Mouse (Mus musculus): ENCODE measurements around the gene Pcbp4.

Gene Pcbp4

DNA sequence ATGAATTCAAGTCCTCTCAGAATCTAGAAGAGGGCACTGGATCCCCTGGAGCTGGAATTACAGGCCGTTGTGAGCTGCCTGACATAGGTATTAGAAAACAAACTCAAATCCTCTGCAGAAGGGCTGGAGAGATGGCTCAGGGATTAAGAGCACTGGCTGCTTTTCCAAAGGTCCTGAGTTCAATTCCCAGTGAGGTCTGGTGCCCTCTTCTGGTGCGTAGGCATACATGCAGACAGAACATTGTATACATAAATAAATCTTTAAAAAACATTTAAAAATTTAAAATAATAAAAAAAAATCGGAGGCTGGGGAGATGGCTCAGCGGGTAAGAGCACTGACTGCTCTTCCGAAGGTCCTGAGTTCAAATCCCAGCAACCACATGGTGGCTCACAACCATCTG is 10.4 kb upstream of the Pcbp4 start:
- in situ Hi-C loops (cut with MboI, MseI), result loop anchor here (25.0 kb wide), 1 partner anchor 955 kb away; no protein-coding TSS in a partner anchor

DNA sequence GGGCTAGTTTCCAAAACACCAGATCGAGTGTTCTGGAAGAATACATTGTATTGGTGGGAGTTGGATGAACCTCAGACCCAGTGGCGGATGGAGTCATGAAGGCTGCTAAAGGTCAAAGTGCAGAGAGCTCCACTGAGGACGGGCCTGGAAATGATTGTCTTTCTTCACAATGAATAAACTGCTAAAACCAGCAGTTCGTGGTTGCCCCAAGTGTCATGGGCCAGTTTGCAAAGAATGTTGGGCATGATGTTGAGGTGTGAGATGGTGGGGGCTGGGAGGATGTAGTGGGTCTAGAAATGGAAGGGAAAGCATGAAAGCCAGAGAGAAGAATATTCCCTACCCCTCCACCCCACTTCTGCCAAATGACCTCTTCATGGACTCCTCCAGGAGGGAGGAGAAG is 8.3 kb upstream of the Pcbp4 start:
- in situ Hi-C loops (cut with MboI, MseI), result loop anchor here (25.0 kb wide), 1 partner anchor 958 kb away; no protein-coding TSS in a partner anchor

DNA sequence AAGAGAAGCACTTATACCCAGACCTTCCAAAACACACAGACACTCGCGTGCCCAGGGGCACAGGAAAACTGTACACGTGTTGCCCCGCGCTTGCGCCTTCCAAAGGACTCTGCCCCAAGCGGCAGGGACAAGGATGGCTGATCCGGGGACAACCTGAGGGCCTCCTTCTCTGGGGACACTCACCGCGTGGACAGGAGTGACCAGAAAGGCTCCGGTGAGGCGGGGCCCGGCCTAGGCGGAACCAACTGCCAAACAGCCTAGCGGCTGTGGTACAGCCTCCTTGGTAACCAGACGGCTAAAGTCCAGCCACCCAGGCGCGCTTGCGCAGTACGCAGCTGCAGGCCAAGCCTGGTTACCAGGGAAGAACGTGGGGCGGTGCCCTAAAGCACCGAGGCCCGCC is 5.7 kb upstream of the Pcbp4 start, which contains the start of the genes Abhd14b and Abhd14a:
TSS of gene Abhd14b (plus strand) at position 112 of the 400 bp plus-strand sequence.
TSS of gene Abhd14a (minus strand) at position 331 of the 400 bp plus-strand sequence.
- in situ Hi-C loops (cut with MboI, MseI), result loop anchor here (25.0 kb wide), 1 partner anchor 960 kb away; no protein-coding TSS in a partner anchor

DNA sequence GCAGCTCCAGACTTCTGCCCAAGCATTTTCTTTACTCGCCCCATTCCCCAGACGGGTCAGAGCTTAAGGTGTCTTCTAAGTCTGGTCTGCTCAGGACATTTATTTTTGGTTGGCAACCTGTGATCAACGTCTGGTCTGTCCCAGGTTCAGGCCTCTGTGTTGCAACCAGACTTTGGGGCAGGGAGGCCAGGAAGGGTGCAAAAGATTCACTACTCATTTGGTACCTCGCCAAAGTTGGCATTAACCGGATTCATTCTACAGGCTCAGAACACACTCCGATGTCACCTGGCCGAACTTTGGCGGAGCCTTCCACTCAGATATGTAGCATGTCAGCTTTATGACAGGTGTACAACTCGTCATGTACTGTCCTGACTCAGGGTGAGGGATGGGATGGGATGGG is 5.1 kb upstream of the Pcbp4 start:
- in situ Hi-C loops (cut with MboI, MseI), result loop anchor here (25.0 kb wide), 1 partner anchor 961 kb away; no protein-coding TSS in a partner anchor

DNA sequence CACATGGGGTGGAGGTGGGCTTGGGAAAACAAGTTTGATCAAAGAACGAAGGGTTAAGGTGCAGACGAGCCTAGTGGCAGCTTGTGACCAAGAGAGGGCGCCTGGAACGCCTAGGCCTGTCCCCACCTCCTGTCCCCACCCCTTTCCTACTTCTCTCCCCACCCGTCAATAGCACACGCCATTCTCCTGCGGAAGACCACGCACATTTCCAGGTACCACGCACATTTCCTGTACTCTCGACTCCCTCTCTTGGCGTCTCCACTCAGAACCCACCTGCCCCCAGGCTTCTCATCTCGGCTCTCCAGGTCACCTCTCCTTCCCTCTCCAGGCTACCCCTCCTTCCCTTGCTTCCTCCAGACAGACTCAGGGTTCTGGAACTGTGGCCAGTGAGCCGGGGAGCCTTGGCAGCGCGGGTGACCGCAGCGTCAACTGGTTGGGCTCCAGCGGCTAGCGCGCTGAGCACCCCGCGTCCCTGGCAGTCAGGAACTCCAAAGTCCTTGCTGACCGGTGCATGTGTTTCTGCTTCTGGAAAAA is 4.5 kb upstream of the Pcbp4 start:
- in situ Hi-C loops (cut with MboI, MseI), result loop anchor here (25.0 kb wide), 1 partner anchor 961 kb away; no protein-coding TSS in a partner anchor

DNA sequence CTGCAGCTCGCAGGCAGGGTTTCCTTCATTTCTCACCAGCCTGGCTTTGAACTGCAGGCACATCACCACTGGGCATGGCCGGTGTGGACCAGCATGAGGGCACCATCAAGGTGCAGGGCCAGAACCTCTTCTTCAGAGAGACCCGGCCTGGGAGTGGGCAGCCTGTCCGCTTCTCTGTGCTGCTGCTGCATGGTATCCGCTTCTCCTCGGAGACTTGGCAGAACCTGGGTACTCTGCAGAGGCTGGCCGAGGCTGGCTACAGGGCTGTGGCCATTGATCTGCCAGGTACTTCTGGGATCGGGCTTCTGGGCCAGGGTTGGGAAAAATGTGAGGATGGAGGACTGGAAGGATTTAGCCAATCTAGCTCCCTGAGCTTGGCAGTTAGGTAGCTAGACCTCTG is 3.1 kb upstream of the Pcbp4 start:
- in situ Hi-C loops (cut with MboI, MseI), result loop anchor here (25.0 kb wide), 1 partner anchor 963 kb away; no protein-coding TSS in a partner anchor

DNA sequence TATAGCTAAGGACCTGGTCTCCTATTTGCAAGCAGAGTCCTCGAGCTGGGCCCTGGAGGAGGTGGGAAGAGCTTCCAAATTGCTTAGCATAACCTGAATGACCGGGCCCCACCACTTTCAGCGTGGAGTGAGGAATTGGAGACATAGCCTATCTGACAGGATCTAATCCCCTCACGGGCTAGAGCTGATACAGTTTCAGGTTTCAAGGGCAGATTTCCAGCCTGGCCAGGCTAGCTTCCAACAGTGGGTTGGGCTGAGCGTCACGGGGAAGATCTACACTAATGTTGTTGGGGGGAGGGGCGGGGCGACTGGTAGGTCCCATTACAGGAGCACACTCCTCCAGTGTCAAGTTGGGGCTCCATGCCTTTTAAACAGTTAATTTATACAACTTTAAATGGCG is 2.4 kb upstream of the Pcbp4 start:
- in situ Hi-C loops (cut with MboI, MseI), result no loop called here

DNA sequence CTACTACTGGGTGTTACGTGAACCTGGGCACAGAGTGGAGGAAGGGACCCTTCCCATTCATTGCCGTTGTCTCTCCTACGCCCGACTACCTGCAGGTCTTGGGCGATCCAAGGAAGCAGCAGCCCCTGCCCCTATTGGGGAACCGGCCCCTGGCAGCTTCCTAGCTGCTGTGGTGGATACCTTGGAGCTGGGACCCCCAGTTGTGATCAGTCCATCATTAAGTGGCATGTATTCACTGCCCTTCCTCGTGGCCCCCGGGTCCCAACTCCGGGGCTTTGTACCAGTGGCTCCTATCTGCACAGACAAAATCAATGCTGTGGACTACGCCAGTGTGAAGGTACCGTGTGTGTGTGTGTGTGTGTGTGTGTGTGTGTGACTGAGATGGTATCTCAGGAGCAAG is 1.8 kb upstream of the Pcbp4 start:
- in situ Hi-C loops (cut with MboI, MseI), result no loop called here

DNA sequence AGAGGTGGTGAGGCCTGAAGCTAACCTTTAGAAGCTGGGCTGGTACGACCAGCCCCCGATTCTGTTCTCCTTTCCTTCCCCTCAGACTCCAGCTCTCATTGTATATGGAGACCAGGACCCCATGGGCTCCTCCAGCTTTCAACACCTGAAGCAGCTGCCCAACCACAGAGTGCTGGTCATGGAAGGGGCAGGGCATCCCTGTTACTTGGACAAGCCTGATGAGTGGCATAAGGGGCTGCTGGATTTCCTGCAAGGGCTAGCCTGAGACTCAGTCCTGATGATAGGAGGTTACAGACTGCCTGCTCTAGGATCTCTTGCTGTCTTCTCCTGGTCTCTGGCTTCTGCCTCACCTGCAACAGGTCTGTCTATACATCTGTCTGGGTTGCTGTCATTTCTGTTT is 1.2 kb upstream of the Pcbp4 start:
- in situ Hi-C loops (cut with MboI, MseI), result no loop called here

DNA sequence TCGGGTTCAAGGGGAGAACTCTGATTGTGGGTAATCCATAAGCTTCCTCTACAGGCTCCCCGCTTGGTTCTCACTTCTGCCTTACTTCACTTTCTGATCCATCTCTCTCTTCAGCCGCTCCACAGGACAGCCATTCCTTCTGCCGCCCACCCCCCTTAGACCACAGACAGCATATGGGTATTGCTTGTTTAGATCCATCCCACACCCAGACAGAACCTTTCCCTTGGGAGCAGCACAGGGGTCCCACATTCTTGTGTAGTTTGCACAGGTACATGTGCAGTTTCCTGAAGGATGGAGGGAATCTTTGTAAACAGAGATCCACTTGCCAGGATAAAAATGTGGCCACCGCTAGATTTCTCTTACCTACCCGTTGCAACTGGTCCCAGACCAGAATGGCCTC is 740 bp upstream of the Pcbp4 start:
- in situ Hi-C loops (cut with MboI, MseI), result no loop called here

DNA sequence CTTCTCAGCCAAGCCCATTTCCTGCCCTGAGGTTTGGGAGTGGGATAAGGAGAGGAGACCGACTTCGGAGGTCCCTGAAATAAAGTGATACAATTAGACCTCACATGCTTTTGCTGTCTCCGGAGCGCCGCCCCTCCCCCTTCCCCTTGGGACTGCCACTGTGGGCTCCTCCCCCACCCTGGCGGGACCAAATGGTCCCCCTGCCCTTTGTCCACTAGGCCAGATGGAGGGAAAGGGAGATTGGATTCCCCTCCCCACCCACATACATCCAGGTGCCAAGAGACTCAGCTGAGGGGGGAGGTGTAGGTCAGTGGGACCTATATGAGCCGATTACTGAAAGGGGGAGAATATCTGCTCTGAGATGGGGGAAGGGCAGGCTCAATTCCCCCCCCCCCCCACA is 270 bp upstream of the Pcbp4 start:
- in situ Hi-C loops (cut with MboI, MseI), result no loop called here

DNA sequence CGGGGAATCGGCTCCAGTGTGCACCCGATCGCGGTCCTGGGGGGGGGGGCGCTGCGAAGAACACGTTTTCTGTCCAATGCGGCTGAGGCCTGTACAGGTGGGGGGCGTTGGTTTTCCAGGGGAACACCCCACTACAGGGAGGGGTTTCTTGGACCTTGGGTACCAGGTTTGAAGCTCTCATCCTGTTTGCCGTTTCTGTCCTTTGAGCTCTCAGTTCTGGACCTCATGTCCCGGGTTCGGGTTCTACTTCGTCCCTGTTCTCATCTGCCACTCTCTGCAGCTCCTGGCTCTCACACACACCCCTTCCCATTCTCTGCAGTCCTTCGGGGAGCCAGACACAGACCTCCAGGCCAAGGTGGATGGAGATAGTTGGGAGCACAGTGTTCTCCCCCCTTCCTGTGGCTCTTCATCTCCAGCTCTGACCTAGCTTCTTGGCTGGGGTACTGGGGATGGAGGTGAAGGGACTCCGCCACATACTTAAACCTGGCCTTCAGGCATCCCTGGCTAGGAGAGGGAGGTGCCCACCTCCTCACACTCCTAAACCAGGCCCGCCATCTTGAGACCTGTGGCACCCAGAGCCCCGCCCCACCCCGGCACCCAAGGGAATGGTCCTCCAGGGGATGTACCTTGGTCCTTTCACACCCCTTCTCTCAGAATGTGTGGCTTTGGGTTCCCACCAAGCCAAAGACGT is 1.1 kb downstream of the Pcbp4 start:
- in situ Hi-C loops (cut with MboI, MseI), result no loop called here

DNA sequence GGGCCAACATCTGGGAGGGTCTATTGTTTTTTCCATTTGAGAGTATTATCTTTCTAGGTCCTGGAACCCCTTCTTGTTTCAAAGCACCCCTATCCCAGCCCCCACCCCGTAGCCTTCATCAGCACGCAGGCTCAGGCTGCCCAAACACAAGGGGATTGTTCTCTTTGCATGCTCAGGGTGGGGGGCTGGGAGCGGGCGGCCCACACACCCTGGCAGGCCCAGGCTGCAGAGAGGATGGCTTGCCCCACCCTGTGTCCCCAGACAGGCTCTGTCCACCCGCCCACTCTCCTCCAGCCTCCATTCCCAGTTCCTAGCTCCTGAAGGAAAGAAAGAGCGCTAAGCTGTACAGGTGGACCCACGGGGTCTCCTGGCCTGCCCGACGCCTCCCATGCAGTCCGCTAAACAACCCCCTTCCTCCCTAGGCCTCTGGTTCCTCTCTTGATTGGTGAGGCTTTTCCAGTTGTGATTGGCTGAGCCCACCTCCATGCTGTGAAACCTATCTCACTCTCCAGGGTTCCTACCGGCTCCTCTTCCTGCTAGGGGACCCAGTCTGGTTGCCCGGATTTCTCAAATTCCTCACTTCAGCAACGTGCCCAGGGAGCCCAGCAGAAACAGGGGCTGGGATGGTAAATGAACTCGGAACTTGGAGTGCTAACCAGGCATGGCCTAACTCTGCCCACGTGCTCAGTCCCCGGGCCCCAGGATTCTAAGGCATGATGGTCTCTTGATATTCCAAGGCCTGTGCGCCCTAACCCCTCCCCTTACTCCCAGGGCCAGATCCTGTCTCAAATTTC is 2.0 kb downstream of the Pcbp4 start:
- in situ Hi-C loops (cut with MboI, MseI), result no loop called here

DNA sequence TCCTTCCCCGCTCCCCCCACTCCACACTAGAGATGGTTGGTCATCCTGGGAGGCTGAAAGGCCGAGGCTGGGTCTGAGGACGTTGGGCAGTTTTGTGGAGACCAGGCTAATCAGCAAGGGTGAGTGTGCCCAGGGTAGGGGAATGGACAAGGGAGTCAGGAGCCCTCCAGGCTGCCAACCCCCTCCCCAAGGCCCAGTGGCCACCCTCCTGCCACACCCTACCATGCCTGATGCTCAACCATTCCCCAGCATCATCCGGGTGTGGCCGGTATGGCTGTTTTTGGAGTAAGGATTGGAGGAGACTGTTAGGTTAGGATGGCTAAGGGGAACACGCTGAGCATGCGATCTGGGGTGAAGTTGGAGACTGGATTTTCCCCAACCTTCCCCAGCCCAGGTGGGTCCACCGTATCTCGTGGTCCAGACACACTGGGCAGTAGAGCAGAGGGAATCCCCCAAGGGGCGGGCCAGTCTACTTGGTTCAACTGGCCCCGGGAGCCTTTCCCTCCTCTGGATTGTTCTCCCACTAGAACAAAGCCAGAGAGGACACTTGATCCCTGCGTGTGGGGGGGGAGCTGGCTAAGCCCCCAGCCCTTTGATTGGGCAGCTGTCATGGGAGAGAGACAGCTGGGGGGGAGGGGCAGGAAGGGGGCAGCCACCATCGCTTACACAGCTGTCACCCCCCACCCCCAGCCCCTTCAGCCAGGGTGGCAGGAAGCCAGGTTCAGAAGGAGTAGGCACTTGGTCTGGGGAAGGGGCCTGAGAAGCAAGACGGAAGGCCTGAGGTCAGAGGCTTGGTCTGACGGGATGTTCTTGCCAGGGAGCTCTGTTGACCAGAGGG is 3.5 kb downstream of the Pcbp4 start:
- in situ Hi-C loops (cut with MboI, MseI), result no loop called here

DNA sequence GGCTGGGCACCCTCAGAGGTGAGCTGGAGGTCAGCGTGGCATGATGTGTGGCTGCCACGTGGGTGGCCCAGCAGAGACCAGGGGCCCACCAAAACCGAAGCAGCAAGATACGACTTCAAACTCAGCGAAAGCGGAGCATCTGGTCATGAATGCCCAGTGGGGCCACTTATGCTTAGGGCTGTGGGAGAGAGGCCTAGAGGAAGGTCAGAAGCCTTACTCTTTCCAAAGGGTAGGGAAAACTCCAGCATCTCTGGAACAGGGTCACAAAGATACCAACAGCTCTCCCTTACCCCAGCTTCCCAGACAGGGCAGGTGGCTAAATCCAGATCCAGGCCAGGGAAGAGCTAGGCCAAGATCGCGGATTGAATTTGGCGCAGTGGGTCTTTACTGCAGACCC is 4.1 kb downstream of the Pcbp4 start:
- in situ Hi-C loops (cut with MboI, MseI), result no loop called here

DNA sequence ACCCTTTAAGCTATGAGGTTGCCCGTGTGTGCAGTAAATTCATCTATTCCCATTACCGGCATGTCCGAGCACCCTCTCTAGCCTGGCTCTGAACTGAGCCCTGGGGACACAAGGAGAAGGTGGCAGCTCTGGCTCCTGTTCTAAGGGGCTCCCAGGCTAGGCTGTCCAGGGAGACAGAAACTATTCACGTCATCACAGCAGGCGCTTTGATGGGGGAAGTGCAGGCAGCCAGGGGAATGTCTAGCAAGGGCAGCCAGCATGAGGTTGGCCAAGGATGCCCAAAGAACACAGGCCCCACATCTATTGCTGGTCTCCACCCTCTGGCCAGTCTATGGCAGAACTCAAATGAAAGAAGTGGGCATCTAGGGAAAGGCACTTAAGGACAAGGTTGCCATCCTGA is 4.8 kb downstream of the Pcbp4 start:
- in situ Hi-C loops (cut with MboI, MseI), result no loop called here

DNA sequence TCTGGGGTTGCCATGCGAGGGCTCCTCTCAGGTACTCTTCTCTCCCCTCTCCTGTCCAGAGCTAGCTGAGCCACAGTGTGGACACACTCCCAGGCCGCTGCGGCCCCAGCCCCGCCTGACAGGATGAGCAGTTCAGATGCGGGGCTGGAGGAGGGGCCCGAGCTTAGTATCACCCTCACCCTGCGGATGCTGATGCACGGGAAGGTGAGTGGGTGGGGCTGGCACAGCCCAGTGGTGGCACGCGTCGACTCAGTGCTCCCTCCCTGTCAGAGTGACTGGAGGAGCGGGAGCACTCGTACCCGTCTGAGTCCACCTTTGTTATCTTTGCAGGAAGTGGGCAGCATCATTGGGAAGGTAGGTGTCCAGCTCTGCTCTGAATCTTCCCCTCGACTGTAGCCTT is 6.9 kb downstream of the Pcbp4 start:
- in situ Hi-C loops (cut with MboI, MseI), result no loop called here

DNA sequence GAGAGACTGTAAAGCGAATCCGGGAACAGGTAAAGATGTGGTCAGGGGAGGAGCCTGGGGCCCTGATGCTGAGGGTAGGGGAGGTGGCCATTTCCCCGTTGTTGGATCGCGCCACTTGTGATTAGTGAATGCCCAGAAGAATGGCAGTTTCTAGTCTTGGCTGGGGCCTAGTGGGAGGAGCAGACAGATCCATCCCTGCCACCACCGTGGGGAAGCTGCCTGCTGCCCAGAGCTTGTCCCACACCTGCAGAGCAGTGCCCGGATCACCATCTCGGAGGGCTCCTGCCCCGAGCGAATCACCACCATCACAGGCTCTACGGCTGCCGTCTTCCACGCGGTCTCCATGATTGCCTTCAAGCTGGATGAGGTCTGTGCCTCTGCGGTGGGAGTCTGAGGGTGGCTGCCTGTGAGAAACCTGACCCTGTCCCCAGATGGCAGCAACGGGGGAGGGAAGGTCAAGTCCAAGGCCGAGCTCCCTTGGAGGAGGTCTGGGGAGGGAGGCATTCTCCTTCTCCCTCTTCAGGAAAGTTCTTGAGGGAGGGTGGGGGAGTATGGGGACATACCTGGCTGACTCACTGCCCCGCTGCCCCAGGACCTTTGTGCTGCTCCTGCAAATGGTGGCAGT is 7.4 kb downstream of the Pcbp4 start:
- in situ Hi-C loops (cut with MboI, MseI), result no loop called here

DNA sequence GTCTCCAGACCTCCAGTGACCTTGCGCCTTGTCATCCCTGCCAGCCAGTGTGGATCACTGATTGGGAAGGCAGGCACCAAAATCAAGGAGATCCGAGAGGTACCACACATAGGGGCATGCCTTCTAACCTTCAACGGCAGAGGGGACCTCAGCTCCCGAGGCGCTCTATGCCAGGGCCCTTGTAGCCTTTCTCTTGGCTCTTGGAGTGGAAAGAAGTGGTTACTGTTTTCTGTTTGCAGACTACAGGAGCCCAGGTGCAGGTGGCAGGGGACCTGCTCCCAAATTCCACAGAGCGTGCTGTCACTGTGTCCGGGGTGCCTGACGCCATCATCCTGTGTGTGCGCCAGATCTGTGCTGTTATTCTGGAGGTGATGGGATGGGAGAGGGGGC is 7.9 kb downstream of the Pcbp4 start:
- in situ Hi-C loops (cut with MboI, MseI), result no loop called here

DNA sequence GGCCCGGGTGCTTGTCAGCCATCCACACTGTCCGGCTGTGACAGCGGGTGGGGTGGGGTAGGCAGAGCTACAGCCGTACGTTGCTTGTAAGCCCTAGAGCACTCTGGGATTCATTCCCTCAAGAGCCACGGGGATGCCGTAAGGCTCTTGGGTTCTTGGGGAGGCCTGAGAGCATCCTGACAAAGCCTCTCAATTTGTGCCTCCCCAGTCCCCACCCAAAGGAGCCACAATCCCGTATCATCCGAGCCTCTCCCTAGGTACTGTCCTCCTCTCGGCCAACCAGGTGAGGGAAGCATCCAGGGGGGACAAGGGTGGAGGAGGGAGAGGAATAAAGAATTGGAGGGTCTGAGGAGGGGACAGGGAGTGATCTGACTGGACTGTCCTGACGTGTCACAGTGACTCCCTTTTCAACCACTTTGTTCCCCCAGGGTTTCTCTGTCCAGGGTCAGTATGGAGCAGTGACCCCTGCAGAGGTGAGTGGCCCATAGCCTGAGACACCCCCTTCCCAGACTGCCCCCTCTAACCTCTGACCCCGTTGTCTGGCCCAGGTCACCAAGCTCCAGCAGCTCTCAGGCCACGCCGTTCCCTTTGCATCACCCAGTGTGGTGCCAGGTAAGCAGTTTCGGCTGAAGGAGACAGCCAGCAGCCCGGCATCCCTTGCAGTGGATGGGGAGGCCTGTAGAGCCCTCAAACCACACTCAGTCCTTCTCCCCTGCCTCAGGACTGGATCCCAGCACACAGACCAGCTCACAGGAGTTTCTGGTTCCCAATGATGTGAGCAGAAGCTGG is 8.7 kb downstream of the Pcbp4 start:
- in situ Hi-C loops (cut with MboI, MseI), result no loop called here
